Mouse (Mus musculus): ENCODE results near the gene Ric8a. TPM values are rescaled to one million over a fixed set of nuclear protein-coding genes. Genes with fewer than 3 reads are reported as not detected.

Gene Ric8a
- total RNA-seq, 1 experiment, result 60.5 TPM

GRCm38 (mm10) chr7:140820173-140820572, 36.6 kb upstream of the Ric8a start:
- H3K36me3 ChIP-seq (ENCODE audit: control insufficient read depth, insufficient read depth, low read length, poor library complexity, severe bottlenecking), result peaks cover 4% of the 10 kb centered on the region
- TF ChIP-seq ZC3H11A (IDR thresholded peaks at IDR 0.05; ENCODE audit: borderline replicate concordance, low read depth, low read length), result no peak
- TF ChIP-seq ZNF384 (IDR thresholded peaks at IDR 0.05; ENCODE audit: low read depth, low read length), result no peak
- TF ChIP-seq CHD2 (IDR thresholded peaks at IDR 0.05; ENCODE audit: low read depth, low read length), result no peak
- 0 out of 4 replicates have a peak, but pooled peaks cover 0 to 2% of the 10 kb centered on the region in 2 experiments for H3K4me1 ChIP-seq (ENCODE audit: control insufficient read depth in 2 of 2, insufficient read depth in 2 of 2, low read length in 2 of 2, poor library complexity in 1 of 2)
- H3K9me3 ChIP-seq (ENCODE audit: control insufficient read depth, insufficient read depth, low read depth, low read length), result no peaks in the 10 kb centered on the region
- H3K27ac ChIP-seq (ENCODE audit: insufficient read depth, low read depth, low read length, poor library complexity, severe bottlenecking), result no peak overlapping the region
- DNase-seq (ENCODE audit: low read depth, low spot score), result no peak
- in situ Hi-C loops (cut with MboI; ENCODE audit: low sequenced_read_pairs in 2 of 2, unreplicated experiment in 2 of 2), result no loop called here
- H3K9ac ChIP-seq (ENCODE audit: insufficient read depth, low read depth, low read length, poor library complexity, severe bottlenecking), result no peak overlapping the region
- no peak overlapping the region for H3K4me3 ChIP-seq (ENCODE audit: insufficient read depth in 1 of 2, low read depth in 1 of 2, low read length in 2 of 2, poor library complexity in 1 of 2, severe bottlenecking in 1 of 2)

GRCm38 (mm10) chr7:140821305-140821652, 35.5 kb upstream of the Ric8a start:
- H3K4me1 ChIP-seq (ENCODE audit: control insufficient read depth in 2 of 2, insufficient read depth in 2 of 2, low read length in 2 of 2, poor library complexity in 1 of 2), result 0 out of 4 replicates have a peak, but pooled peaks cover 0 to 2% of the 10 kb centered on the region in 2 experiments
- no peak overlapping the region for H3K9ac ChIP-seq (ENCODE audit: insufficient read depth, low read depth, low read length, poor library complexity, severe bottlenecking)
- no peak for DNase-seq (ENCODE audit: low read depth, low spot score)
- H3K27ac ChIP-seq (ENCODE audit: insufficient read depth, low read depth, low read length, poor library complexity, severe bottlenecking), result no peak overlapping the region; the same call in 1 of the 2 replicates
- in situ Hi-C loops (cut with MboI; ENCODE audit: low sequenced_read_pairs in 2 of 2, unreplicated experiment in 2 of 2), result no loop called here
- TF ChIP-seq CHD2 (IDR thresholded peaks at IDR 0.05; ENCODE audit: low read depth, low read length) (no peak), ZC3H11A (IDR thresholded peaks at IDR 0.05; ENCODE audit: borderline replicate concordance, low read depth, low read length) (no peak), ZNF384 (IDR thresholded peaks at IDR 0.05; ENCODE audit: low read depth, low read length) (no peak), HCFC1 (IDR thresholded peaks at IDR 0.05; ENCODE audit: borderline replicate concordance, insufficient read depth, low read length) (no peak), MAFK (IDR thresholded peaks at IDR 0.05; ENCODE audit: insufficient read depth, low read depth, low read length) (no peak)
- H3K36me3 ChIP-seq (ENCODE audit: control insufficient read depth, insufficient read depth, low read length, poor library complexity, severe bottlenecking), result peaks cover 4% of the 10 kb centered on the region
- no peaks in the 10 kb centered on the region for H3K9me3 ChIP-seq (ENCODE audit: control insufficient read depth, insufficient read depth, low read depth, low read length)
- peak overlapping the region; percentile 88 to 91 for H3K4me3 ChIP-seq (ENCODE audit: insufficient read depth in 1 of 2, low read depth in 1 of 2, low read length in 2 of 2, poor library complexity in 1 of 2, severe bottlenecking in 1 of 2)

- DNase-seq (ENCODE audit: low read depth, low spot score), result peak; percentile 73
- in situ Hi-C loops (cut with MboI; ENCODE audit: low sequenced_read_pairs in 2 of 2, unreplicated experiment in 2 of 2), result no loop called here
- Histone ChIP-seq H3K9ac (ENCODE audit: insufficient read depth, low read depth, low read length, poor library complexity, severe bottlenecking) (peak within 1 kb of the TSS; percentile 86), H3K4me1 (ENCODE audit: control insufficient read depth in 2 of 2, insufficient read depth in 2 of 2, low read length in 2 of 2, poor library complexity in 1 of 2) (0 out of 4 replicates have a peak, but pooled peaks cover 0 to 2% of the 10 kb centered on the region in 2 experiments), H3K9me3 (ENCODE audit: control insufficient read depth, insufficient read depth, low read depth, low read length) (no peaks in the 10 kb centered on the region), H3K4me3 (ENCODE audit: insufficient read depth in 1 of 2, low read depth in 1 of 2, low read length in 2 of 2, poor library complexity in 1 of 2, severe bottlenecking in 1 of 2) (peak within 1 kb of the TSS; percentile 88 to 91), H3K36me3 (ENCODE audit: control insufficient read depth, insufficient read depth, low read length, poor library complexity, severe bottlenecking) (peaks cover 4% of the 10 kb centered on the region), H3K27ac (ENCODE audit: insufficient read depth, low read depth, low read length, poor library complexity, severe bottlenecking) (peak within 1 kb of the TSS; percentile 11)
- TF ChIP-seq CHD2 (IDR thresholded peaks at IDR 0.05; ENCODE audit: low read depth, low read length), result peak; percentile 82
- no peak for TF ChIP-seq ZNF384 (IDR thresholded peaks at IDR 0.05; ENCODE audit: low read depth, low read length)
- TF ChIP-seq ZC3H11A (IDR thresholded peaks at IDR 0.05; ENCODE audit: borderline replicate concordance, low read depth, low read length), result no peak
- 0 out of 2 replicates have a peak, but pooled peaks have one; percentile 37 for TF ChIP-seq HCFC1 (IDR thresholded peaks at IDR 0.05; ENCODE audit: borderline replicate concordance, insufficient read depth, low read length)
- no peak for TF ChIP-seq MAFK (IDR thresholded peaks at IDR 0.05; ENCODE audit: insufficient read depth, low read depth, low read length)
Observed at GRCm38 (mm10) chr7:140821653-140822329, 35.0 kb upstream of the Ric8a start, which contains the start of gene Zfp941. TSS of gene Zfp941 (minus strand) at chr7:140822178.

- H3K4me1 ChIP-seq (ENCODE audit: control insufficient read depth in 2 of 2, insufficient read depth in 2 of 2, low read length in 2 of 2, poor library complexity in 1 of 2), result 0 out of 4 replicates have a peak, but pooled peaks cover 0 to 2% of the 10 kb centered on the region in 2 experiments
- H3K9me3 ChIP-seq (ENCODE audit: control insufficient read depth, insufficient read depth, low read depth, low read length), result no peaks in the 10 kb centered on the region
- H3K9ac ChIP-seq (ENCODE audit: insufficient read depth, low read depth, low read length, poor library complexity, severe bottlenecking), result no peak overlapping the region
- no peak for TF ChIP-seq ZC3H11A (IDR thresholded peaks at IDR 0.05; ENCODE audit: borderline replicate concordance, low read depth, low read length)
- no peak overlapping the region for H3K4me3 ChIP-seq (ENCODE audit: insufficient read depth in 1 of 2, low read depth in 1 of 2, low read length in 2 of 2, poor library complexity in 1 of 2, severe bottlenecking in 1 of 2)
- H3K27ac ChIP-seq (ENCODE audit: insufficient read depth, low read depth, low read length, poor library complexity, severe bottlenecking), result no peak overlapping the region
- DNase-seq (ENCODE audit: low read depth, low spot score), result no peak
- peaks cover 4% of the 10 kb centered on the region for H3K36me3 ChIP-seq (ENCODE audit: control insufficient read depth, insufficient read depth, low read length, poor library complexity, severe bottlenecking)
- in situ Hi-C loops (cut with MboI; ENCODE audit: low sequenced_read_pairs in 2 of 2, unreplicated experiment in 2 of 2), result no loop called here
Observed at GRCm38 (mm10) chr7:140822731-140823130, 34.0 kb upstream of the Ric8a start.
